Mouse (Mus musculus) heart, adult 11 months (tissue): Measurements from ENCODE around the gene Spns2.
"Not testable (repeated sequence)": the region's sequence is repeated elsewhere in the genome, so short reads cannot be mapped to it uniquely, and the experiment has no call there.

Experiments
- DNase-seq: peaks from one replicate; pipeline ENCODE4 v3.0.0; 2022

Spns2 gene

DNA sequence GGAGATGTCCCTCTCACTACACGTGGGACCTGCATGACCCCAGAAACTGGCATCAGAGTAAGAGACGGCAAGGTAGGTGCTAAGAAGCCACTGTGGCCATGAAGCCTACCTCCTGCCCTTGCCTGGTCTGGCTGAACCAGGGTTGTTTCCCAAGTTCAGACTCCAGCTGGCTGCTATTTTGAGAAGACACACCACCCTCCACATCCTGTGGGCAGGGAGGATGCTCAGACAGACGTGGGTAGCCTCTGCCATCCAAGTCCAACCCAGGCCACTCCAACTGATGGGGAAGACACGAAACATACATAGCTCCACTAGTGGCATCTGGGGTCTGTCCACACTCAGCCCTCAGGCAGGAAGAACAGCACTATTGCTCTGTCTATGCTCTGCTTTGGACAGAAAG lies 19.7 kb downstream of the Spns2 start:
- no peak for DNase-seq

DNA sequence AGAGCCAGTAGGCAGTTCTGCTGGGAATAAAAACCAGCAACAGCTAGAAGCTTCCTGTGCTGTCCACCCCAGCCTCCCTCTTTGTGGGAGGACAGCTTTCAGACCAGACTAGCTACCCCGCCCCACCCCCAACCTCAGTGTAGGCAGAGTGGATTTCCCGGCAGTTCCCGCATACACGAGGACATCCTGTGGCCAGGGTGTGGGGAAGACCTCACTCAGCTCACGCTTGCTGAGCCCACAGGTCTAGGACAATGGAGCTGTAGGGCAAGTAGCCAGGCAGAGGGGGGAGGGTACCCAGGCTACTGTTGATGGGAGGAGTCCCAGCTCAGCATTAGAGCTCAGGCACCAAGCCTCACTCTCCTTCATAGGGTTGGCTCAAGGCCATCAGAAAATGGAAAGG lies 20.5 kb downstream of the Spns2 start:
- peak; percentile 99 for DNase-seq

DNA sequence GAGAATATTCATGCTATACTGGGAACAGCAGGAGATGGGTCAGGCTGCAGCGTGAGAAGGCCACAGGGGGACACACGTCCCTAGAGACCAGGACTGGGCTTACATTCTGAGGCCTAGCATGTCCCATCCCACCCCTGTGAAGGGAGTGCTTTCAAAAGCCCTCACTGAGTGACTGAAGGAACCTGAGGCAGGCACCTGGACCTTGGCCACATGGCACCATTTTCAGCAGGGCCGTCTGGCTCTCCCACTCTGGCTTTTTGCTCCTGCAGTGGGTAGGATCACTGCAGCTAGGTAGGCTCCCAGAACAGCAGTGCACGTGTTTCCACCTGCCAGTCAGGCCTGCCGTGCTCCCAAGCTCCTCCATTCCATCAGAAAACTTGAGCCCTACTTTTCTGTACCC lies 21.2 kb downstream of the Spns2 start:
- no peak for DNase-seq

GRCm38 (mm10) chr11:72466694-72467507 lies 22.8 kb downstream of the Spns2 start:
- DNase-seq = peak; percentile 96

- DNase-seq = no peak
Measured at GRCm38 (mm10) chr11:72465978-72466693, 23.6 kb downstream of the Spns2 start.

DNA sequence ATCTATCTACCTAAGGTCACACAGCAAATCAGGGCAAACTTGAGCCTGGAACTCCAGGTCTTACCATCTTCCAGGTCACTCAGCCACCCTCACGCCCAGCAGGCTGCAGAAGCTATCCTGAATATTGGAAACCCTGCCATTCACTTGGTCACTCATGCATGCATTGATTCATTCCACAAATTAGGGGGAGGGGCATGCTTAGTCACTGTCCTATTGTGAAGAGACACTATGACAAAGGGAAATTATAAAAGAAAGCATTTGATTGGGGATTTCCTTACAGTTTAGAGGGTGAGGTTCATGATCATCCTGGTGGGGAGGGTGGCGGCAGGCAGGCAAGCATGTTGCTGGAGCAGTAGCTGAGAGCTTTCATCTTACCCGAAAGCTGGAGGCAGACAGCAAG lies 24.9 kb downstream of the Spns2 start:
- DNase-seq = no peak

DNA sequence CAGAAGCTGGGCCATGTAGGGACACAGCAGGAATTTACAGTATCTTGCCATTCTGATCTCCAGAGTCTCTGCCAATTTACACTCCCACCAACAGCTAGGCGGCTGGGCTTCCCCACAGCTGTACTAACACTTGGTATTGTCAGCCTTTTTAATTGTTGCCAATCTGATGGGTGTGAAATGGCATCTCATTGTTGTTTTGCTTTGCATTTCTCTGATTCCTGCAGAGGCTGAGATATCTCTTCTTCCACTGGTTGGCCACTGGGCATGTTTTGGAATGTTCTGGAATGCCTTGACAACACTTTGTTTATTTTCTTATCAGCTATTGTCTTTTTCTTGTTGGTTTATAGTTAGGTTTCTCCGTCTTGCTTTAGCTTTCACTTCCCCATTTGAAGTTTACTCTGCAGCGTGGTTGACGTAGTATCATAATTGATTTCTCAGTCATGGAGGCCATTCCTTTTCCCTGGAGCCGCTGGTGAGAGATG lies 28.2 kb downstream of the Spns2 start:
- DNase-seq = peak; percentile 95

DNA sequence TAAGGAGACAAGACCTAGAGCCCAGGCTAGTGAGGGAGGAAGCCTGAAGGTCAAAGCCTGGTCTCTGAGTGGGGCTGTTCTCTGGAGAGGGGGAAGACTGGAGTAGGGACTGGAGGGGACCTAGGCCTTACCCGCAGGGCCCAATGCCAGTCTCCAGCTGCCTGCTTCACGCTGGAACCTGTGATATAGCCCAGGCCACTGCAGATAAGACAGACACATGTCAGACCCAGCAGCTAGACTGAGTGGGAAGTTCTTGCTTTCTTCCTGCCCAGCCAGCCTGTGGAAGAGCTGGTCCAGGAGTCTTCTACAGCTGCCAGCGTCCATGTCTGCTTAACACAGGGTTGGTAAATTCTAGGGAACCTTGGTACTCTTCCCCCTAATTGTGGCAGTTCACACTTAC lies 31.2 kb downstream of the Spns2 start:
- no peak for DNase-seq

- peak; percentile 99 for DNase-seq
Measured at GRCm38 (mm10) chr11:72457995-72458496, 31.7 kb downstream of the Spns2 start.

GRCm38 (mm10) chr11:72455694-72456093 lies 34.0 kb downstream of the Spns2 start:
- no peak for DNase-seq

DNA sequence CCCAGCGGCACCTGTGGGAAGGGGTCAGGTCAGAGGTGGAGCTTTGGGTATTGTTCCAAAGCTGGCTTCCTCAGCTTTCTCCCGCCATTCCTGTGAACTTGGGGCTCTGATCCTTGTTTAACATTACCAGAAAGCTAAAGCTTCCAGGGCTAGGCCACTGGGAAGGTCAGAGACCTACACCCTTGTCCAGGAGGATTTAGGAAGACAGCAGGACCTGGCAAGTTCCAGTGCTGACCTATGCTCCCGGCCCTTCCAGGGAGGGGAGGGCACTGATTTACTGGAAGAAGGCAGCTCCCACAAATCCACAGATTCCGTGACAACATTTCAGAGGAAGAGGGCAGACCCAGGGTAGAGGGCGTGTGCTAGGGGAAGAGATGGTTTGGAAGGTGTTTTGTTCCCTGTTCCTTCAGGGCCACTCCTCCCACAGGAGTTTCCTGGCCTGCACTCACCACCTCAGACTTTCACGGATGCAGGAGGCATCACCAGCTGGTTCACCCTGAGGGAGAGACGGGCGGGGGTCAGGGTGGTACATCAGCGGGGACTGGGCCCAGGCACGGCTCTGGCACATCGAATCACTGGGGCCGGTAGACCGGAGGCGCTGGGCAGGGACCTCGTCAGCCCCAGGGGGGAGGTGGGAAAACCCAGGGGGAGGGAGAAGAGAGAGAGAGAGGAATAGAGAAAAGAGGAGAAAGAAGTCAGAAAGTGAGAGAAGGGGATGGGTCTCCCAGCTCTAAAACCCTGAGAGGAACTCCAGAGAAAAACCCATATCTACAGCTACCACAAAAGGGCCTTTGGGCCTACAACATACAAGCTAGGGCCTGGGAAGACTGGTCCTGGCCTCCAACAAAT lies 36.4 kb downstream of the Spns2 start:
- peak; percentile 94 for DNase-seq

DNA sequence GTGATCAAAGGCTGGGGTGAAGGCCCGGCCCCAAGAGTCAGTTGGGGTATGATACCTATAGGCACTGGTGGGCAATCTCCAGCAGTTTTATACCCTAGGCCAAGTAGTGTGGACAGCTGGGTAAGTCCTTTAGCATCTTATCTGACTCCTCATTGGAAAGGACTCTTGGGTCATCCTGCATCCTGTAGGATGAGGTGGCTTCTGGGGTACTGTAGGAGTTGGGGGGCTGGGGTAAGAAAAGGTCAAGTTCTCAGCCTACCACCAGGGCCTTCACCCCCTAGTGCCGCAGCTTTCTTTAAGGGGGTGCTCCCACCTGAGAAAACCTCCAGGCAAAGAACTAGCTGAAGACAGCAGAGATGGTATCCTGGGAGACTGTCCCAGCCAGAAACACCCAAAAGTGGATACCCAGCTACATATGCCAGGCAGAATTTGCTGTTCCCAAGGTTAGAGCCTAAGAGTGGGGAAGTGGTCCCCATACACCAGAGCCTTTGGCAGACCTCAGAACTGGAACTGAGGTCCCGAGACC lies 37.5 kb downstream of the Spns2 start:
- DNase-seq = no peak

- DNase-seq = no peak
Measured at GRCm38 (mm10) chr11:72447475-72447874, 42.2 kb downstream of the Spns2 start.

GRCm38 (mm10) chr11:72446311-72447105 lies 43.2 kb downstream of the Spns2 start:
- no peak for DNase-seq

DNA sequence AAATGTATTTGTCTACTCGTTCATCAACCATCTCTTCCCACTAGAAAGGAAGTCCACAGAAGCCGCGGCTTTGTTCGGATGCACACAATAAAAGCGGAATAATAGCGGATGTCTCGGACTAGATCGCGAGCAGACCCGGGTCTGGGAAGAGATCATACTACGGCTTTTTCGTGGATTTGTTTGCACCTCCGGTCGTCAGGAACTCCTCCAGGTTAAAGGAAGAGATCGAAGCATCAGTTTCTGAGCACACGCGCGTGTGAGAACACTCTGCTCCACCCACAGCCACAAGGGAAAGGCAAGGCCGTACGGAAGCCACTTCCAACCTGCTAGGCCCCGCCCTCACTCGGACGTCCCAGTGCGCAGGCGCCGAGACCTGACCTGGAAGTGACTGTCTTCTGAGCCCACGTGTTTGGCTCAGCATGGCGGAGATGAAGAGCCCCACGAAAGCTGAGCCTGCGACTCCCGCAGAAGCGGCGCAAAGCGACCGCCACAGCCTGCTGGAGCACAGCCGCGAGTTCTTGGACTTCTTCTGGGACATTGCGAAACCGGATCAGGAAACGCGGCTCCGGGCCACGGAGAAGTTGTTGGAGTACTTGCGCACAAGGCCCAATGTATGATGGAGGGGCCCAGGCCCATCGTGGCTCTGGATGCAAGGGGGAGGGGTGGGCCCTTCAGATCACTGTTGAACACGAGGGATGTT lies 48.6 kb downstream of the Spns2 start, which contains the start of gene Mybbp1a:
Gene Mybbp1a, plus strand, starts transcription at position 391 of the 700 bp plus-strand sequence.
- DNase-seq = peak; percentile 99

DNA sequence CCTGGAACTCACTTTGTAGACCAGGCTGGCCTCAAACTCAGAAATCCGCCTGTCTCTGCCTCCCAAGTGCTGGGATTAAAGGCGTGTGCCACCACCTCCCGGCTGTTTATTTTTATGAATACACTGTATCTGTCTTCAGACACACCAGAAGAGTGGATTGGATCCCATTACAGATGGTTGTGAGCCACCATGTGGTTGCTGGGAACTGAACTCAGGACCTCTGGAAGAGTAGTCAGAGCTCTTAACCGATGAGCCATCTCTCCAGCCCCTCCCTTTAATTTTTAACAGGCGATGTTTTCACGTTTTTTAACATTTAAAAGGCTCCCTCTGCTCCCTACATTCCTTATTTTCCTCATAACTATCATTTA lies 49.1 kb downstream of the Spns2 start:
- DNase-seq = not testable (repeated sequence)

- DNase-seq = no peak
Measured at GRCm38 (mm10) chr11:72438411-72438810, 51.3 kb downstream of the Spns2 start.

DNA sequence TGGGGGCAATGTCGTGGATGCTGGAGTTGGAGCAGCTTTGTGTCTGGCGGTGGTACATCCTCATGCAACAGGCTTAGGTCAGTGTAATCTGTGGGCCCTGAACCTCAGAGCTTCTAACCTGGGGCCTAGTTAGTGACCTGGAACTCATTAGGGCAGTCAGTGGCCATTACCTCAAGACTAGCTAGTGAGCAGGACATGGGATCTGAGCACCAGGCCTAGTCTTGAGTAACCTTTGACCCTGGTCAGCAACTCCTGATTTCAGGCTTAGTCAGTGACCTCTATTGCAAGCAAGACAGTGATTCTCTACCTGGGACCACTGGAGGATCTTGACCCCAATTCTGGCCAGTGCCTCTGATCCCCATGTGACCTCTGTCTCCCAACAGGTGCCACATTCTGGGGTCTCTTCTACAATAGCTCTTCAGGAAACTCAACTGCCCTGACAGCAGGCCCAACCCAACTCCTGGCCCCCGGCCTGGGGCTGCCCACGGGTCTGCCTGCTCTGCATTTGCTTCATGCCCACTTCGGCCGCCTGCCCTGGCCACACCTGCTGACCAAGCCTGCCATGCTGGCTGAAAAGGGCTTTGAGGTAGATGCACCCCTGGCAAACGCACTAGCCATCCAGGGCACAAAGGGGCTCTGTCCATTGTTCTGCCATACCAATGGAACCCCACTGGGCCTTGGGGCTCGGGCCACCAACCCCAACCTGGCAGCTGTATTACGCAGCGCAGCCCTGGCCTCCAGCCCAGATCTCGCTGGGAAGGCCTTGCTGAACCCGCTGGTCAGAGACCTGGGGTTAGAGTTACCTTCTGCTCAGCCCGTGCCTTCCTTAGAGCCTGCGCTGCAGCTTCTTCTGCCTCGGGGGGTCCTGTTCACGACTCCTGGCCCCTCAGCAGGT lies 52.7 kb downstream of the Spns2 start:
- no peak for DNase-seq

DNA sequence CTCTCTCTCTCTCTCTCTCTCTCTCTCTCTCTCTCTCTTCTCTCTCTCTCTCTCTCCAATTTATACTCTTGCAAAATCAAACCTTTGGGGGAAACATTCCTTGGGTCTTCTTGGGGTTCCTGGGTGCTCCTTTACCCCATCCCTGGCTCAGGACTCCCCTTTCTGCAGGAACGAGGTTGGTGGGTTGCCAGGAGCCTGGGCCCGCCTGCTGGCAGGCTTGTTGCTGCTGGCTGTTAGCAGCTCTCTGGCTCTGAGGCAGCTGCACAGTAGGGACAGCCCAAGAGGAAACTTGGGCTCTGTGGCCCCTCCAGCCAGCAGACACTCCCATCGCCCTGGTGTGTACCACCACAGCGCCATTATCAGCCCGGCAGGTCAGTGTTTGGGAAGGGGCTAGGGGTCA lies 53.4 kb downstream of the Spns2 start:
- DNase-seq = peak; percentile 97

GRCm38 (mm10) chr11:72435694-72436045 lies 54.0 kb downstream of the Spns2 start:
- peak; percentile 98 for DNase-seq
